Mouse (Mus musculus) heart, postnatal 25 days (tissue): ENCODE data around the gene Fam71e1. TPM values are rescaled to one million over a fixed set of nuclear protein-coding genes. Genes with fewer than 3 reads are reported as not detected.

Experiments
- microRNA-seq: library from miRNA; unstranded; fragments of <30 nt; microRNA quantifications from one replicate; pipeline ENCODE4 v1.2.0, GENCODE M21; 2022
- total RNA-seq, 2 experiments: library from RNA; stranded (reverse); gene quantifications; 2 replicates each; pipeline ENCODE4 v1.2.3; 2021

Fam71e1 gene
- total RNA-seq, 2 experiments from 2014 or later: 3.7 to 4.0 TPM

Small RNA genes lying within 50 kb of the gene (microRNA-seq; reads per million reads assigned to microRNA genes)
- gene Mir7052 (4.7 reads per million, percentile 12 among the genes with 10 or more reads in this experiment), gene Mir7053 (not detected)

Other genes starting within 250 kb of the Fam71e1 start
- under 1 TPM; 0.31 to 0.56 TPM for gene 1700028J19Rik, start 249.9 kb upstream of the Fam71e1 start, total RNA-seq
- 10 to 100 TPM; 14.1 to 14.5 TPM for gene 2410002F23Rik, start 249.9 kb upstream of the Fam71e1 start, total RNA-seq
- not detected for gene Acp4, start 239.2 kb upstream of the Fam71e1 start, total RNA-seq
- gene Gm15517, start 235.1 kb upstream of the Fam71e1 start, total RNA-seq: not detected
- gene Clec11a, start 189.7 kb upstream of the Fam71e1 start, total RNA-seq: 1 to 10 TPM in 1 of 2 experiments, under 1 TPM in 1; 0.87 to 1.0 TPM
- 1 to 10 TPM; 1.6 to 2.0 TPM for gene Shank1, start 186.3 kb upstream of the Fam71e1 start, total RNA-seq
- gene Syt3, start 112.5 kb upstream of the Fam71e1 start, total RNA-seq: 1 to 10 TPM; 1.3 to 2.2 TPM
- under 1 TPM; 0.28 to 0.62 TPM for gene 1700008O03Rik, start 110.8 kb upstream of the Fam71e1 start, total RNA-seq
- gene Lrrc4b, start 67.6 kb upstream of the Fam71e1 start, total RNA-seq: 10 to 100 TPM; 27.9 to 32.7 TPM
- 1 to 10 TPM in 1 of 2 experiments, under 1 TPM in 1; 0.70 to 1.3 TPM for gene Aspdh, start 31.2 kb upstream of the Fam71e1 start, total RNA-seq
- 100 to 1,000 TPM; 158 to 161 TPM for gene Josd2, start 28.6 kb upstream of the Fam71e1 start, total RNA-seq
- gene Emc10, start 52 bp upstream of the Fam71e1 start, total RNA-seq: 10 to 100 TPM; 96.9 to 99.6 TPM
- 10 to 100 TPM; 16.0 to 22.8 TPM for gene Mybpc2, start 28.1 kb downstream of the Fam71e1 start, total RNA-seq
- gene Spib, start 35.5 kb downstream of the Fam71e1 start, total RNA-seq: under 1 TPM; 0.18 to 0.53 TPM
- 10 to 100 TPM; 12.5 to 12.8 TPM for gene Pold1, start 52.3 kb downstream of the Fam71e1 start, total RNA-seq
- 10 to 100 TPM; 40.7 to 48.4 TPM for gene Nr1h2, start 57.4 kb downstream of the Fam71e1 start, total RNA-seq
- under 1 TPM; 0.31 to 0.64 TPM for gene Napsa, start 75.8 kb downstream of the Fam71e1 start, total RNA-seq
- gene Kcnc3, start 94.1 kb downstream of the Fam71e1 start, total RNA-seq: 1 to 10 TPM; 1.9 to 2.3 TPM
- 10 to 100 TPM; 72.2 to 80.8 TPM for gene Myh14, start 174.3 kb downstream of the Fam71e1 start, total RNA-seq
- gene Izumo2, start 212.2 kb downstream of the Fam71e1 start, total RNA-seq: not detected